Mouse (Mus musculus) lung, adult 2 months (tissue): Measurements from ENCODE around the gene Gpc6. TPM values are rescaled to one million over a fixed set of nuclear protein-coding genes. Genes with fewer than 3 reads are reported as not detected.

Experiments used
- DNase-seq: peaks from one replicate; pipeline ENCODE4 v3.0.0; 2022
- H3K4me1 ChIP-seq: fragments of 200-500 bp; 2 replicates; pipeline ENCODE4 v1.6.1; 2011; ENCODE audit warnings: low read length; ENCODE audit not compliant: control insufficient read depth, insufficient read depth
- H3K4me3 ChIP-seq: fragments of 200-500 bp; replicated peaks from 2 replicates; pipeline ENCODE3; 2011; ENCODE audit warnings: low read depth, mild to moderate bottlenecking, control low read depth, low read length; ENCODE audit errors: extremely low read depth
- CTCF ChIP-seq: fragments of 200-500 bp; IDR thresholded peaks from 2 replicates; pipeline ENCODE4 v1.5.1; 2011; ENCODE audit warnings: mild to moderate bottlenecking, low read length, control low read depth; ENCODE audit not compliant: insufficient read depth
- POLR2A ChIP-seq: fragments of 200-500 bp; IDR thresholded peaks from 2 replicates; pipeline ENCODE4 v1.6.1; 2011; ENCODE audit warnings: low read depth, mild to moderate bottlenecking, control low read depth, low read length, borderline replicate concordance; ENCODE audit errors: extremely low read depth
- WGBS: fragments of 180-500 bp; shearing (Covaris S2); methylation state at CpG from one replicate; pipeline ENCODE4 v1.1.7; 2018; 5-methylcytosine and 5-hydroxymethylcytosine counted together
- polyA plus RNA-seq: library from polyadenylated mRNA; depleted of rRNA; stranded (reverse); fragments of >200 nt; gene quantifications from 2 replicates; pipeline ENCODE4 v1.2.3, GENCODE M21; 2012

The Gpc6 gene
- polyA plus RNA-seq, 1 experiment: 2.4 TPM

GRCm38 (mm10) chr14:117050877-117051276, 125.8 kb downstream of the Gpc6 start:
- Histone ChIP-seq H3K4me1 (no peaks in the 10 kb centered on the region), H3K4me3 (no peak overlapping the region)
- WGBS: 86% methylated on average over 8 of the region's 8 CpGs
- no peak for DNase-seq
- TF ChIP-seq POLR2A: no peak
- TF ChIP-seq CTCF: no peak

- no peak for TF ChIP-seq CTCF
- TF ChIP-seq POLR2A: no peak
- no peaks in the 10 kb centered on the region for H3K4me1 ChIP-seq
- WGBS: 89% methylated on average over 6 of the region's 6 CpGs
Observed at GRCm38 (mm10) chr14:117053361-117053760, 128.2 kb downstream of the Gpc6 start.

GRCm38 (mm10) chr14:117055134-117055533, 130.0 kb downstream of the Gpc6 start:
- no peak overlapping the region for H3K4me3 ChIP-seq
- no peaks in the 10 kb centered on the region for H3K4me1 ChIP-seq
- no peak for DNase-seq
- TF ChIP-seq CTCF (no peak), POLR2A (no peak)
- WGBS: 31% methylated on average over 2 of the region's 2 CpGs

More at GRCm38 (mm10) chr14:117053361-117053760, 128.2 kb downstream of the Gpc6 start:
- DNase-seq: no peak
- H3K4me3 ChIP-seq: no peak overlapping the region

GRCm38 (mm10) chr14:117061078-117061477, 136.0 kb downstream of the Gpc6 start:
- H3K4me1 ChIP-seq: no peaks in the 10 kb centered on the region
- 58% methylated on average over 2 of the region's 2 CpGs for WGBS
- no peak overlapping the region for H3K4me3 ChIP-seq
- DNase-seq: no peak
- no peak for TF ChIP-seq POLR2A
- TF ChIP-seq CTCF: no peak

GRCm38 (mm10) chr14:117061527-117061926, 136.4 kb downstream of the Gpc6 start:
- H3K4me1 ChIP-seq: no peaks in the 10 kb centered on the region
- 83% methylated on average over 2 of the region's 2 CpGs for WGBS
- no peak for TF ChIP-seq POLR2A
- no peak for TF ChIP-seq CTCF
- no peak for DNase-seq
- H3K4me3 ChIP-seq: no peak overlapping the region

- Histone ChIP-seq H3K4me3 (no peak overlapping the region), H3K4me1 (no peaks in the 10 kb centered on the region)
- DNase-seq: no peak
- TF ChIP-seq POLR2A: no peak
- no peak for TF ChIP-seq CTCF
- 81% methylated on average over 5 of the region's 5 CpGs for WGBS
Observed at GRCm38 (mm10) chr14:117068179-117068578, 143.1 kb downstream of the Gpc6 start.

- DNase-seq: no peak
- Histone ChIP-seq H3K4me1 (no peaks in the 10 kb centered on the region), H3K4me3 (no peak overlapping the region)
- TF ChIP-seq CTCF (no peak), POLR2A (no peak)
- 60% methylated on average over 4 of the region's 4 CpGs for WGBS
Observed at GRCm38 (mm10) chr14:117070470-117071085, 145.5 kb downstream of the Gpc6 start.

GRCm38 (mm10) chr14:117093586-117093985, 168.5 kb downstream of the Gpc6 start:
- TF ChIP-seq CTCF: no peak
- TF ChIP-seq POLR2A: no peak
- H3K4me1 ChIP-seq: no peaks in the 10 kb centered on the region
- 74% methylated on average over 4 of the region's 4 CpGs for WGBS
- DNase-seq: no peak
- no peak overlapping the region for H3K4me3 ChIP-seq

GRCm38 (mm10) chr14:117106900-117107299, 181.8 kb downstream of the Gpc6 start:
- DNase-seq: no peak
- WGBS: 83% methylated on average over 4 of the region's 4 CpGs
- no peak for TF ChIP-seq POLR2A
- no peak for TF ChIP-seq CTCF
- H3K4me3 ChIP-seq: no peak overlapping the region
- no peaks in the 10 kb centered on the region for H3K4me1 ChIP-seq

- no peaks in the 10 kb centered on the region for H3K4me1 ChIP-seq
- WGBS: 68% methylated on average over 3 of the region's 3 CpGs
- H3K4me3 ChIP-seq: no peak overlapping the region
- TF ChIP-seq CTCF (no peak), POLR2A (no peak)
- DNase-seq: no peak
Observed at GRCm38 (mm10) chr14:117113153-117113552, 188.0 kb downstream of the Gpc6 start.
